Mouse (Mus musculus): Measurements from ENCODE around the gene Elf3.

DNA sequence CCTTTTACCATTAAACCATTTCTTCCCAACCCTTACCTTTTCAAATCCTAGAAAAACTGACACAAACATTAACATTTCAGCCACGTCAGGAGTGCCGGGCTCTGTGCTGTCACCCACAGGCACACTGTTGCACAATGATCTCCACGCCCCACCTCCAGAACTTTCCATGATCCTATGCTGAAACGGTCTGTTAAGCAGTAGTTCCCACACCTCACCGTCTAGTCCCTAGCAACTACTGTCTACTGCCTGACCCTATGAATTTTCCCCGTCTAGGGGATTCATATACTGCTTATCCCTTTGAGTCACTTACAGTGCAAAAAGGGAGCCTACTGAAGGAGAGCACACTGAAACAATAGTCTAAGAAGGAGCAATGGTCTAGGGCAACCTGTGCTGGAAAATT, 24.4 kb downstream of the Elf3 start:
- TF ChIP-seq POLR2A (IDR thresholded peaks at IDR 0.05; ENCODE audit: extremely low read depth, insufficient read depth, low read length) (no peak), CTCF (IDR thresholded peaks at IDR 0.05; ENCODE audit: extremely low read depth, insufficient read depth, low read length) (no peak)

All from cortical plate, adult 2 months (tissue).